Mouse (Mus musculus) lung, postnatal 0 days (tissue): Measurements from ENCODE around the gene Cyp26c1.

Experiments used
- CTCF ChIP-seq: IDR thresholded peaks from 2 replicates; pipeline ENCODE4 v1.5.1; 2016; ENCODE audit warnings: antibody characterized with exemption, mild to moderate bottlenecking
- EP300 ChIP-seq: IDR thresholded peaks from 2 replicates; pipeline ENCODE4 v1.6.1; 2016; ENCODE audit warnings: antibody characterized with exemption, mild to moderate bottlenecking, control low read depth

DNA sequence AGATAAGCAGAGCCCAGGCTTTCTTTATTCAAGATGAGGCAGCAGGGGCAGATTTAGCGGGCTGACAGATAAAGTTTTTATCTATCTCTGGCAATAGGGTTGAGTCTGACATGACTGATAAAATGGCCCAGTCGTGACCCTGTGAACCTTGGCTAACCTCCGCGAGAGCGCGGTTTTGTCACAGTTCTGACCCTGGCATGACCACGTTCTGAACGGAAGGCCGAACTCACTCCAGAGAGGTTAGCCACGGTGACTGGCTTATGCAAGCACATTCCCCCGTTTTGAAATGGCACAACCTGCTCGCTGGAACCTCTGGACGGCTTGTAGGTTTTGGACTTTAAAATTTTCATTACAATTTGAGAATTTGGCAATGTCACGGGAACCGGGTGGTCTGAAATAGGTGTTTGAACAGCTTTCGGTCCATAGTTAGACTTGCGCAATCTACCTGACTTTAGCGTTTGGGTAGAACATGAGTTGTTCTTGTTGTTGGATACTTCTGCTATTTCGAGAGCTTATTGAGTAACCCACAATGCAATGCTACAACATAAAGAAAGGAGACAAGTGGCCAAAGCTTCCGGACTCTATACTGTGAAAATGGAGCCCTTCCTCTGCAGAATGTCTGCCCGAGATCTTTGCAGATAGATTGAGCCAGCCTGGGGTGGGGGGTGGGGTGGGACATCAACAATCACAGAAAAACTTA lies 17.1 kb downstream of the Cyp26c1 start:
- TF ChIP-seq CTCF: no peak
- no peak for TF ChIP-seq EP300
